Mouse (Mus musculus) G1E (cell line): ENCODE measurements around the gene Aldh3b1. TPM values are rescaled to one million over a fixed set of nuclear protein-coding genes. Genes with fewer than 3 reads are reported as not detected.

Experiments used
- ATAC-seq: 2 replicates; pipeline ENCODE4 v1.8.0; 2016; ENCODE audit warnings: mild to moderate bottlenecking; ENCODE audit not compliant: insufficient number of reproducible peaks, poor library complexity, low FRiP score, severe bottlenecking; ENCODE audit errors: extremely low read depth
- DNase-seq: peaks from one replicate; pipeline ENCODE4 v3.0.0; 2012; ENCODE audit warnings: low spot score
- H3K27me3 ChIP-seq: 2 replicates; pipeline ENCODE4 v1.6.1; 2012; ENCODE audit warnings: mild to moderate bottlenecking, low read length, inconsistent platforms; ENCODE audit not compliant: insufficient read depth
- H3K36me3 ChIP-seq: replicated peaks from 2 replicates; pipeline ENCODE3; 2012; ENCODE audit warnings: mild to moderate bottlenecking, inconsistent platforms
- H3K4me1 ChIP-seq: 2 replicates; pipeline ENCODE4 v1.6.1; 2012; ENCODE audit warnings: low read depth, low read length, inconsistent platforms, mixed read lengths; ENCODE audit not compliant: insufficient read depth
- H3K4me3 ChIP-seq: 2 replicates; pipeline ENCODE4 v1.5.1; 2012; ENCODE audit warnings: low read depth, mild to moderate bottlenecking, inconsistent platforms, low read length, moderate library complexity, mixed read lengths
- H3K9me3 ChIP-seq: replicated peaks from 2 replicates; pipeline ENCODE4 v1.6.1; 2012; ENCODE audit warnings: inconsistent platforms
- CTCF ChIP-seq: IDR thresholded peaks from 2 replicates; pipeline ENCODE4 v1.5.1; 2012; ENCODE audit warnings: low read depth, low read length, inconsistent platforms, mixed read lengths
- GATA1 ChIP-seq: IDR thresholded peaks from 2 replicates; pipeline ENCODE4 v1.6.1; 2012; ENCODE audit warnings: borderline replicate concordance, low read length, inconsistent platforms, mixed read lengths
- GATA2 ChIP-seq: IDR thresholded peaks from 2 replicates; pipeline ENCODE4 v1.6.1; 2012; ENCODE audit warnings: low read depth, low read length, inconsistent platforms, borderline replicate concordance
- POLR2AphosphoS5 ChIP-seq: IDR thresholded peaks from 2 replicates; pipeline ENCODE4 v1.6.1; 2012; ENCODE audit warnings: low read depth, low read length, inconsistent platforms; ENCODE audit not compliant: insufficient replicate concordance
- TAL1 ChIP-seq: conservative IDR thresholded peaks from 2 replicates; pipeline ENCODE4 v1.6.1; 2012; ENCODE audit warnings: low read depth, low read length, inconsistent platforms, mixed read lengths
- polyA plus RNA-seq: library from polyadenylated mRNA; stranded (reverse); fragments of >175 nt; gene quantifications from 2 replicates; pipeline ENCODE4 v1.2.3, GENCODE M21; 2012
- total RNA-seq, 2 experiments: library from RNA; stranded (forward) in 1 of 2; stranded (reverse) in 1 of 2; fragments of 200-1000 nt in 1 of 2; fragments of >200 nt in 1 of 2; fragmentation: Nextera tagmentation in 1 of 2; gene quantifications; 2 replicates each; pipeline ENCODE4 v1.2.3; 2014 to 2017

Gene Aldh3b1
- total and polyA plus RNA-seq, 3 experiments, result not detected

- ATAC-seq (no peak), DNase-seq (no peak)
- TF ChIP-seq POLR2AphosphoS5 (no peak), GATA2 (no peak), TAL1 (no peak), GATA1 (no peak), CTCF (no peak)
- no peaks in the 10 kb centered on the region for H3K36me3 ChIP-seq
- peaks cover 19% of the 10 kb centered on the region; the same call in 1 of the 2 replicates for H3K27me3 ChIP-seq
- H3K4me1 ChIP-seq, result no peaks in the 10 kb centered on the region
- H3K9me3 ChIP-seq, result no peaks in the 10 kb centered on the region; the same call in 1 of the 2 replicates
- no peak overlapping the region for H3K4me3 ChIP-seq
These were observed 26.2 kb upstream of the Aldh3b1 start for GRCm38 (mm10) chr19:3955804-3956203.

GRCm38 (mm10) chr19:3955033-3955432 lies 25.4 kb upstream of the Aldh3b1 start:
- Histone ChIP-seq H3K27me3 (peaks cover 23% of the 10 kb centered on the region; the same call in 1 of the 2 replicates), H3K4me3 (no peak overlapping the region), H3K4me1 (no peaks in the 10 kb centered on the region; the same call in 1 of the 2 replicates), H3K36me3 (no peaks in the 10 kb centered on the region), H3K9me3 (no peaks in the 10 kb centered on the region)
- DNase-seq (no peak), ATAC-seq (no peak)
- TF ChIP-seq CTCF (no peak), POLR2AphosphoS5 (no peak), GATA1 (no peak), TAL1 (no peak), GATA2 (no peak)

- Histone ChIP-seq H3K36me3 (no peaks in the 10 kb centered on the region), H3K4me1 (no peaks in the 10 kb centered on the region; the same call in 1 of the 2 replicates), H3K4me3 (no peak overlapping the region), H3K9me3 (no peaks in the 10 kb centered on the region), H3K27me3 (peaks cover 22% of the 10 kb centered on the region; the same call in 1 of the 2 replicates)
- DNase-seq, result no peak
- ATAC-seq, result no peak
- TF ChIP-seq GATA2 (no peak), GATA1 (no peak), TAL1 (no peak), CTCF (no peak), POLR2AphosphoS5 (no peak)
These were observed 22.5 kb upstream of the Aldh3b1 start for GRCm38 (mm10) chr19:3952099-3952498.

GRCm38 (mm10) chr19:3951461-3951860 lies 21.9 kb upstream of the Aldh3b1 start:
- Histone ChIP-seq H3K4me1 (peaks cover 3% of the 10 kb centered on the region; the same call in 1 of the 2 replicates), H3K27me3 (peaks cover 22% of the 10 kb centered on the region; the same call in 1 of the 2 replicates), H3K9me3 (no peaks in the 10 kb centered on the region), H3K36me3 (no peaks in the 10 kb centered on the region), H3K4me3 (no peak overlapping the region)
- DNase-seq (no peak), ATAC-seq (no peak)
- TF ChIP-seq POLR2AphosphoS5 (no peak), GATA2 (no peak), TAL1 (no peak), GATA1 (no peak), CTCF (no peak)

GRCm38 (mm10) chr19:3950331-3950730 lies 20.7 kb upstream of the Aldh3b1 start:
- Histone ChIP-seq H3K4me1 (peaks cover 6% of the 10 kb centered on the region; the same call in 1 of the 2 replicates), H3K36me3 (no peaks in the 10 kb centered on the region), H3K9me3 (no peaks in the 10 kb centered on the region), H3K4me3 (no peak overlapping the region), H3K27me3 (peaks cover 16% of the 10 kb centered on the region; the same call in 1 of the 2 replicates)
- ATAC-seq (no peak), DNase-seq (no peak)
- no peak for TF ChIP-seq GATA2
- TF ChIP-seq POLR2AphosphoS5, result no peak
- no peak for TF ChIP-seq TAL1
- no peak for TF ChIP-seq CTCF
- TF ChIP-seq GATA1, result no peak

- ATAC-seq, result no peak
- Histone ChIP-seq H3K27me3 (peaks cover 18% of the 10 kb centered on the region; the same call in 1 of the 2 replicates), H3K36me3 (no peaks in the 10 kb centered on the region), H3K9me3 (no peaks in the 10 kb centered on the region), H3K4me3 (no peak overlapping the region), H3K4me1 (peaks cover 6% of the 10 kb centered on the region; the same call in 1 of the 2 replicates)
- TF ChIP-seq TAL1 (no peak), CTCF (no peak), POLR2AphosphoS5 (no peak), GATA2 (no peak), GATA1 (no peak)
- DNase-seq, result no peak
These were observed 18.9 kb upstream of the Aldh3b1 start for GRCm38 (mm10) chr19:3948546-3948945.

DNA sequence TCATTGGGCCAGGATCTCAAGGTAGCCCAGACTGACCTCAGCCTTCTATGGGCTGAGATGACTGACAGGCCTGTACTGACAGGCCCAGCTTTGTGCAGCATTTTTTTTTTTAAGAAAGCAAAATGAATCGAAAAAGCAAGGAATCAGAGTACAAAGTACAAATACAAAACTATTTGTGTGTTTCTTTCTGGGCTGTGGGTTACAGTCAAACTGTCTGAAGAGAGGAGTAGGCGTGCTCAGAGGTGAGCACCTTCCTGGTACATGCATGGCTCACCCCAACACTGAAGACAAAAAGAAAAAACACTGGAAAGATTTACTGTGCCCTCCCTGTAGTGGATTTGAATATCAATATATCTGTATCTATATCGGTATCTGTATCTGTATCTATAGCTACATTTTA lies 18.2 kb upstream of the Aldh3b1 start:
- no peak for ATAC-seq
- Histone ChIP-seq H3K36me3 (no peaks in the 10 kb centered on the region), H3K9me3 (no peaks in the 10 kb centered on the region)

More for the DNA sequence above, 18.2 kb upstream of the Aldh3b1 start:
- Histone ChIP-seq H3K4me1 (peaks cover 11% of the 10 kb centered on the region), H3K4me3 (no peak overlapping the region), H3K27me3 (peaks cover 20% of the 10 kb centered on the region; the same call in 1 of the 2 replicates)
- no peak for DNase-seq
- no peak for TF ChIP-seq CTCF
- no peak for TF ChIP-seq GATA1
- no peak for TF ChIP-seq GATA2
- no peak for TF ChIP-seq POLR2AphosphoS5
- no peak for TF ChIP-seq TAL1
